Mouse (Mus musculus) thymus, adult 2 months (tissue): ENCODE results near the gene Slc51a.

Experiments
- CTCF ChIP-seq: fragments of 200-500 bp; IDR thresholded peaks from 2 replicates; pipeline ENCODE4 v1.5.1; 2012; ENCODE audit warnings: mild to moderate bottlenecking, control low read depth, low read length, moderate library complexity, borderline replicate concordance; ENCODE audit not compliant: control insufficient read depth, poor library complexity, insufficient read depth; ENCODE audit errors: extremely low read depth
- POLR2A ChIP-seq: fragments of 200-500 bp; IDR thresholded peaks from 2 replicates; pipeline ENCODE4 v1.6.1; 2012; ENCODE audit warnings: mild to moderate bottlenecking, low read length, control low read depth, moderate library complexity; ENCODE audit not compliant: control insufficient read depth, poor library complexity, insufficient read depth; ENCODE audit errors: extremely low read depth

DNA sequence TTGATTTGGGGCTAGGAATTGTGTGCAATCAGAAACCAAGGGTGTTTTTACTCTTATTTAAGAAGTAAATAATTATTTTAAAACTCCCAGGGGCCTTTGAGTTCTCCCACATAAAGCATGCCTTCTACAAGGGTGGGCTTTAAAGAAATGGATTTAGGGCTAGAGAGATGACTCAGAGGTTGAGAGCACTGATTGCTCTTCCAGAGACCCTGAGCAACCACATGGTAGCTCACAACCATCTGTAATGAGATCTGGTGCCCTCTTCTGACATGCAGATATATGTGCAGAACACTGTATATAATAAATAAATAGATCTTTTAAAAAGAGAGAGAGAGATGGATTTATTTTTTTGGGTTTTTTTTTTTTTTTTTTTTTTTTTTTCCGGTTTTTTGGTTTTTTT, 22.8 kb downstream of the Slc51a start:
- TF ChIP-seq CTCF (no peak), POLR2A (no peak)
